Mouse (Mus musculus) intestine, embryonic 15.5 days (tissue): ENCODE data around the gene Akain1. TPM values are rescaled to one million over a fixed set of nuclear protein-coding genes. Genes with fewer than 3 reads are reported as not detected.
A peak's percentile ranks its signal among the peaks of the same experiment; 100 is the strongest.

Experiments used
- ATAC-seq: fragments of 200-750 bp; cut with Nextera tagmentation; 2 replicates; pipeline ENCODE4 v1.8.0; 2017; ENCODE audit warnings: moderate TSS enrichment, moderate library complexity
- H3K27ac ChIP-seq: fragments of 300-500 bp; sonication (generic); 2 replicates; pipeline ENCODE4 v1.5.1; 2015; ENCODE audit warnings: mild to moderate bottlenecking, inconsistent platforms
- H3K27me3 ChIP-seq: fragments of 300-500 bp; sonication (generic); replicated peaks from 2 replicates; pipeline ENCODE4 v1.6.1; 2015; ENCODE audit warnings: inconsistent platforms
- H3K36me3 ChIP-seq: fragments of 300-500 bp; sonication (generic); 2 replicates; pipeline ENCODE4 v1.6.1; 2015; ENCODE audit warnings: inconsistent platforms
- H3K4me1 ChIP-seq: fragments of 300-500 bp; sonication (generic); replicated peaks from 2 replicates; pipeline ENCODE4 v1.6.1; 2015; ENCODE audit warnings: inconsistent platforms
- H3K4me2 ChIP-seq: fragments of 300-500 bp; sonication (generic); replicated peaks from 2 replicates; pipeline ENCODE4 v1.6.1; 2015; ENCODE audit warnings: mild to moderate bottlenecking, inconsistent platforms
- H3K4me3 ChIP-seq: fragments of 300-500 bp; sonication (generic); replicated peaks from 2 replicates; pipeline ENCODE4 v1.5.1; 2015; ENCODE audit warnings: inconsistent platforms
- H3K9ac ChIP-seq: fragments of 300-500 bp; sonication (generic); 2 replicates; pipeline ENCODE4 v1.6.1; 2015; ENCODE audit warnings: inconsistent platforms
- H3K9me3 ChIP-seq: fragments of 300-500 bp; sonication (generic); 2 replicates; pipeline ENCODE4 v1.6.1; 2016; ENCODE audit warnings: inconsistent platforms
- WGBS: fragments of 180-500 bp; shearing (Covaris S2); methylation state at CpG from one replicate; pipeline ENCODE4 v1.1.7; 2015; 5-methylcytosine and 5-hydroxymethylcytosine counted together
- polyA plus RNA-seq: library from polyadenylated mRNA; unstranded; fragments of >200 nt; fragmentation: Nextera tagmentation; extraction: Ambion mirVana; gene quantifications from 2 replicates; pipeline ENCODE4 v1.2.1, GENCODE M21; 2015

The Akain1 gene
- polyA plus RNA-seq, 1 experiment from 2014 or later: not detected

DNA sequence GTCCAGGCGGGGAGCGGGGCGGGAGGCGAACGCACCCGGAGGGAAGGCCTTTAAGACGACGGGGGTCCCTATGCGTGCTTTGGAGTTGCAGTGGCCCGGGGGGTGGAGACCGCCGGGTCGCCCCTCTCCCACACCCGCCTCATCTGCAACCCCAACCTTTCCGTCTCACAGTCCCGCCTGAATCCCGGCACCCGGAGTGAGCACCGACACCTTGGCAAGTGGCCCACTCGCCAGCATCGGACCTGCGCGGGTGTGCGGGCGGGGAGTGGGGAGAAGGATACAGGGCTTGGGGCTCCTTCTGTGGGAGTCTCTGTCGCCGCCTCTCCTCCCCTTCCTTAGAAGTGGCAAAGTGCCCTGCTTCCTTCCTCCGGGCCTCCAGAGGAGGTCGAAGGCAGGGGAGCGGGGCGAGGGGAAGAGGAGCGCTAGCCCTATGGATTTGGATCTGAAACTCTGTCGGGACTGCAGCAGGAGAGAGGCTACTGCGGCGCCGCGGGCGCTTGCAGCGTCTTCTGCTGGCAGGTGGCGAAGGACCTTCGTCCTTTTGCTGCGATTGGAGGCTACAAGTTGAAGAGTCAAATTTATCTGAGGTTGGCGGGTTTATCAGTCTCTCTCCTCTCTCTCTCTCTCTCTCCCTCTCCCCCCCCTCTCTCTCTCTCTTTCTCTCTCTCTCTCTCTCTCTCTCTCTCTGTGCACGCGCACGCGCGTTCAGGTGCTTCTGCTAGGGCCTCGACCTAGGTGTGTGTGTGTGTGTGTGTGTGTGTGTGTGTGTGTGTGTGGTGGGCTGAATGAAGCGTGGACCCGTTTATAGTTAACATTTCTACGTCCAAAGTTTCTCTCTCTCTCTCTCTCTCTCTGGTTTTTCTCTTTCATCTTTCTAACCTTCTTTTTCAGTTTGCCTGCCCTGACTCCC is 700 bp downstream of the Akain1 start:
- Histone ChIP-seq H3K27me3 (peaks cover 25% of the 10 kb centered on the region), H3K4me3 (peak overlapping the region; percentile 32), H3K4me1 (peaks cover 6% of the 10 kb centered on the region; the same call in 1 of the 2 replicates), H3K9ac (no peak overlapping the region), H3K27ac (no peak overlapping the region), H3K9me3 (no peaks in the 10 kb centered on the region), H3K4me2 (peak overlapping the region; percentile 71), H3K36me3 (no peaks in the 10 kb centered on the region)
- ATAC-seq: peak; percentile 71
- under 1% methylated on average over 51 of the region's 52 CpGs for WGBS

DNA sequence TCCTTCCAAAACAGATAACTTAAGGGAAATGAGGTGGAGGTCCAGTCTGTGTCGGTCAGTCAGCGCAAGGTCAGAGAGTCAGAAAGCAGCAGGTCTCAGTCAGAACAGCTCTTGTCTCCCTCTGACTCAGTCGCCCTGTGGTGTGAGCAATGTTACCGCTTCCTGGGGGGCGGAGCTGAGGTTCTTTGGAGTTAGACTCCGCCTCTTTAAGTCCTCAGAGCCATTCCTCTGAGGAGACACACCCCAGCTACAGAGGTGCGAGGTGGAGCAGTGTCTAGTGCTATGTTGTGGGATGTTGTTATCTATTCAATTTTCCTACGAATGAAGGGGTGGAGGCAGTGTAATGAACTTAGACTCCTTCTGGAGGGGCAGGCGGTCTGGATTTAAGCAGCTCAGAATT is 1.9 kb downstream of the Akain1 start:
- Histone ChIP-seq H3K27ac (no peak overlapping the region), H3K4me3 (no peak overlapping the region), H3K36me3 (no peaks in the 10 kb centered on the region), H3K4me2 (no peak overlapping the region), H3K4me1 (peaks cover 6% of the 10 kb centered on the region; the same call in 1 of the 2 replicates), H3K9me3 (no peaks in the 10 kb centered on the region), H3K27me3 (peaks cover 25% of the 10 kb centered on the region), H3K9ac (no peak overlapping the region)
- WGBS: 12% methylated on average over 9 of the region's 9 CpGs
- no peak for ATAC-seq

DNA sequence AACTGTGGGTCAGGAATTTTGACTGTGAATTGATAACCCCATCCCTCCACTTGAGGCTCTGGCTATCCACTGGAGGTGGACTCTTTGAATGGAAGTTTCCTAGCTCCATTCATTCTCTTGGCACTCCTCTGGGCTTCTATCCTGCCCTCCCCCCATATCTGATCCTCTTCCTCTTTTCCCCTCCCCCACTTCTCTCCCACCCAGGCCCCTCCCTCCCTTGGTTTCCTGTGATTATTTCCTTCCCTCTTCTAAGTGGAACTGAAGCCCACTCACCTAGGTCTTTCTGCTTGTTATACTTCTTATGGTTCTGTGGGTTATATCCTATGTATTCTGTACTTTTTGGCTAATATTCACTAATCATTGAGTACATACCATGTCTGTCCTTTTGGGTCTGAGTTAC is 9.6 kb downstream of the Akain1 start:
- ATAC-seq: no peak
- no peak overlapping the region for H3K4me2 ChIP-seq
- no peak overlapping the region for H3K27ac ChIP-seq
- H3K27me3 ChIP-seq: no peaks in the 10 kb centered on the region; the same call in 1 of the 2 replicates
- no peaks in the 10 kb centered on the region for H3K4me1 ChIP-seq
- H3K4me3 ChIP-seq: no peak overlapping the region
- no peaks in the 10 kb centered on the region for H3K9me3 ChIP-seq
- no peak overlapping the region for H3K9ac ChIP-seq
- H3K36me3 ChIP-seq: no peaks in the 10 kb centered on the region

DNA sequence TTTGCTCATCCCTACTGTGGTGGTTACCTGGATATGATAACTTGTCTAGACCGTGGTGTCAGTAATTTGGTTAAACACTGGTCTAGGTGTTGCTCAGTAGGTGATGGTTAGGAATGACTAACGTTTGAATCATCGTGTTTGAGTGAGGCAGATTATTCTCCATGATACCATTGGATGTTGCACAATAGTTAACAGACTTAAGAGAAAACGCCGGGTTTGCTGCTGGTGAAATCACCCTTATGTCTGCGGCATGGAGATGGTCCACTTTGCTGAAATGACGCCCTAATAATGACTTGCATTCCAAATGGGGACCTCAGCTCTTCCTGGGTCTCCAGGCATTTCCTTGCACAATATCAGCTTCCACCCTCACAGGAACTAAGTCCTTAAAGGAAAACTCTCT is 22.6 kb downstream of the Akain1 start:
- Histone ChIP-seq H3K4me3 (no peak overlapping the region), H3K9ac (no peak overlapping the region), H3K9me3 (no peaks in the 10 kb centered on the region), H3K27ac (no peak overlapping the region), H3K27me3 (no peaks in the 10 kb centered on the region), H3K36me3 (no peaks in the 10 kb centered on the region), H3K4me2 (no peak overlapping the region), H3K4me1 (no peaks in the 10 kb centered on the region)
- 86% methylated on average over 7 of the region's 7 CpGs for WGBS
- no peak for ATAC-seq

DNA sequence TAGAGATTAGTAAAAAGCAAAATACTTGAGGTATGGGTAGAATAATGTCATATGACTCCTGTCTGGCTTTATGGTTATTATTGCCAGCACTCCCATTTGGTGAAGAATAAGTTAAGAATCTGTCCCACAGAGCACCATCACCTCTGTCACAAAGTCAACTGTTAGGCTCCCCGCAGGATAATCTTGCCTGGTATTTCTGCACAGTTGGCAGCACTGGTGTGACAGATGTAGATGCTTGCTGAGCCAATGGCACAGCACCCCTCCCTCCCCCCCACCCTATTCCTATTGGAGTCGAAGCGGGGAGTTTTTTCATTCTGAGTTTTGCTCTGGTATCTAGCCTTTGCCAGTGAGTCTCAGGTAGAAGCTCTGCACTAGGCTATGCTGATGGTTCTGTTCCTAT is 23.9 kb downstream of the Akain1 start:
- WGBS: 70% methylated on average over 3 of the region's 3 CpGs
- Histone ChIP-seq H3K4me2 (no peak overlapping the region), H3K4me3 (no peak overlapping the region), H3K36me3 (no peaks in the 10 kb centered on the region), H3K9me3 (no peaks in the 10 kb centered on the region), H3K27me3 (no peaks in the 10 kb centered on the region), H3K9ac (no peak overlapping the region), H3K4me1 (no peaks in the 10 kb centered on the region), H3K27ac (no peak overlapping the region)
- ATAC-seq: no peak

DNA sequence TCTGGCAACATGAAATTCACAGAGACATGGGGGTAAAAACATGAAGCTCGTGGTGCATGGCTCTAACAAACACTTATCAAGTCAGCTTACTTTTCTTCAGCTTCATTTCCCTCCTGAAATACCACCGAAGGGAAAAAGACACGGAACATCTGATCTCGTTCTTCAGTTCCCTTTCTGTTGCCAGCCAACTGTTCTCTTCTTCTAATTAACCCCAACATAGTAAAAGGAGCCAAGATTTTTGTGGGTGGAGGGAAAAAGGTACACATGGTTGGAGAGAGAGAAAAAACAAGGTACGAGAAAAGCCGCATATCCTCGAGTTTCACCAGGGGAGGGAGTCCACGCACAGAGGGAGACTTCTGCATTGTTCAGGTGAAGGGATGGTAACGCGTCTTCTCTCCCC is 32.0 kb downstream of the Akain1 start:
- 46% methylated on average over 10 of the region's 10 CpGs for WGBS
- no peak for ATAC-seq

DNA sequence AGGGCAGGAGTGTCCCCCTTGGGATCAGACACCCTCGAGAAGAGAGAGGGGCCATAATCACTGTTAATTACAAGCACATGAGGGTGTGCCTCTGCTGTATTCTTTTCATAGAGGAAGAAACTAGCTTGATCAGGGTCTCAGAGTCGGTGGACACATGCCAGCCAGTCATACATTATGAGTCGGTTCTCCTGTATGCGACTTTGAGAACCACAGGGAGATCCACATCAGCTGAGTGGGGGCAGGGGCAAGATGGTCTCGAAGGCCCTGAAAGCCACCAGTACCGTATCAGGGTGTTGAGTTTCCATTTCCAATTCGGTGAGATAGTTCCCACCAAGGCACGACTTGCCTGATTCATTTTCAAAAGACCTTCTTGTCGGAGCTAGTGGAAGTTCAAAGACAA is 33.3 kb downstream of the Akain1 start:
- 62% methylated on average over 9 of the region's 9 CpGs for WGBS
- H3K4me3 ChIP-seq: no peak overlapping the region
- no peak overlapping the region for H3K4me2 ChIP-seq
- no peak overlapping the region for H3K9ac ChIP-seq
- no peaks in the 10 kb centered on the region for H3K36me3 ChIP-seq
- ATAC-seq: no peak
- no peaks in the 10 kb centered on the region for H3K4me1 ChIP-seq
- H3K27ac ChIP-seq: no peak overlapping the region
- H3K9me3 ChIP-seq: no peaks in the 10 kb centered on the region
- no peaks in the 10 kb centered on the region for H3K27me3 ChIP-seq

More for the DNA sequence above, 32.0 kb downstream of the Akain1 start:
- no peak overlapping the region for H3K4me2 ChIP-seq
- H3K27me3 ChIP-seq: no peaks in the 10 kb centered on the region
- no peaks in the 10 kb centered on the region for H3K36me3 ChIP-seq
- H3K4me1 ChIP-seq: no peaks in the 10 kb centered on the region
- H3K9me3 ChIP-seq: no peaks in the 10 kb centered on the region
- H3K4me3 ChIP-seq: no peak overlapping the region
- no peak overlapping the region for H3K27ac ChIP-seq
- no peak overlapping the region for H3K9ac ChIP-seq

DNA sequence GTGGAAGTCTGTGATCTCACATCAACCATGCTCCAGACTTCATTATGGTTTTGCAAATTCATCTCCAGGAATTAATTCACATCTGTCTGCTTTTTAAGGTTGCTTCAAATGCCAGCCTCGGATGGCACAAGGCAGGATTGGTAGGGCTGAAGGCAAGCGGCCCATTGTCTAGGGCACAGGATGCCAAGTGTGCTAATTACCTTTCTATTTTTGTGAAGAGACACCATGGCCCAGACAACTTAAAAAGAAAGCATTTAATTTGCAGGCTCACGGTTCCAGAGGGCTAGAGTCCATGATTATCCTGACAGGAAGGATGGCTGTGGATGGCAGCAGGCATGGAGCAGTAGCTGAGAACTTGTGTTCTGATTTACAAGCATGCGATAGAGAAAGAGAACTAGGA is 35.0 kb downstream of the Akain1 start:
- 86% methylated on average over 4 of the region's 4 CpGs for WGBS
- Histone ChIP-seq H3K9ac (no peak overlapping the region), H3K4me1 (no peaks in the 10 kb centered on the region), H3K27ac (no peak overlapping the region), H3K4me2 (no peak overlapping the region), H3K9me3 (no peaks in the 10 kb centered on the region), H3K27me3 (no peaks in the 10 kb centered on the region), H3K4me3 (no peak overlapping the region), H3K36me3 (no peaks in the 10 kb centered on the region)
- no peak for ATAC-seq

DNA sequence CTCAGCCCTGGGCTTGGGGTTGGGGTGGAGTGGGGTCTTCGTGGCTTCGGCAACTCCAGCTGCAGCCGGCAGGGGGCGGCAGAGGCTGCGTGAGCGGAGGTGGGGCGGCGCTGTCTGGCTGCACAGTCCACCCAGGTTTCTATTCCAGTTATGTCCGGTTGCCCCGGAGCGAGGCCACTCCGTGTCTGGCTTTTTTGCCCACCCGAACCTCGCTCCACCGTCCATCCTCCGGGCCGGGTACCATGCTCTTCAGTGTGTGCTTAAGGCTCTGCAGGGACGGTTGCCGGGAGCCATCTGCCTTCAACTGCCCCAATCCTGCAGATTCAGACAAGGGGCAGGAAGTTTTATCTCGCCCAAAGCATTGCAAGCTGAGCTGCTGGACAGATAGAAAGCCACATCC is 36.3 kb downstream of the Akain1 start:
- H3K9ac ChIP-seq: peak overlapping the region; percentile 61
- peak overlapping the region; percentile 53 for H3K4me3 ChIP-seq
- H3K4me2 ChIP-seq: peak overlapping the region; percentile 83
- no peak overlapping the region for H3K27ac ChIP-seq
- no peaks in the 10 kb centered on the region for H3K27me3 ChIP-seq
- no peaks in the 10 kb centered on the region for H3K4me1 ChIP-seq
- under 1% methylated on average over 20 of the region's 20 CpGs for WGBS
- peak; percentile 92 for ATAC-seq
- H3K9me3 ChIP-seq: no peaks in the 10 kb centered on the region
- H3K36me3 ChIP-seq: no peaks in the 10 kb centered on the region

DNA sequence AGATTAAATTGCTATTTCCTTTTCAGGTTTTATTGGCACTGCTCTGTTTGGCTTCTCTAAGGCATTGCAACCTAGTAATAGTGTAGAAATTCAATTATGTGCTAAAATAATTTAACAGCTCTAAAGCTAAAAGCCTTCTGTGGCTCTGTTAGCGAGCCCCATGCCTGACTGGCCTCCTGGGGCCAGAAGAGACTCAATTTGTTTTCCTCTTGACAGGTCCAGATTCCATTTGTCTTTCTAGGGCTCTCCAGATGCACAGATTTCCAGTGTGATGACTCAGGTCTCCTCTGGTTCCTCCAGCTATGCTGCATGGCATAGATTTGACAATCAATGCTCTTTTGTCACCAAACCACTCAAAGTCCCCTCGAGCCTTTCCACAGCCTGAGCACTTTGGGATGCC is 38.4 kb downstream of the Akain1 start:
- 34% methylated on average over 2 of the region's 2 CpGs for WGBS
- no peak for ATAC-seq
- H3K9me3 ChIP-seq: no peaks in the 10 kb centered on the region
- H3K4me1 ChIP-seq: no peaks in the 10 kb centered on the region
- H3K36me3 ChIP-seq: no peaks in the 10 kb centered on the region
- H3K9ac ChIP-seq: no peak overlapping the region
- H3K27ac ChIP-seq: no peak overlapping the region
- no peaks in the 10 kb centered on the region for H3K27me3 ChIP-seq
- H3K4me2 ChIP-seq: no peak overlapping the region
- H3K4me3 ChIP-seq: no peak overlapping the region

DNA sequence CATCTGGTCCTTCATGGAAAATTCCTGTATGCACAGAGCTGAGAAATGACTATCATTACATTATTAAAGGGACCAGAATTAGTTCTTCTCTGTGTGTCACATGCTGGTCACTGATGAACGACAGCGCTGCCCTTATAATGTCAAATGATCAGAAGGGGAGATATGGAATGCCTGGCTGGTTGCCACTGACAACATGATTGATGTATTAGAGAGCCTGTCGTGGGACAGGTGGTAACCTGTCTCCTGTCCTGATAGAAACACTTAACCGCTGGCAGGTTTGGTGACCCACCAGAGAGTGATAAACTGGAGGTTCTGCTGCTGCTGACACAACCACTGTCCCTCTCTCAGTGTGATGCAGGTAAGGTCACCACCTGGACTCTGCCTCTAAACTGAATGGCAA is 40.1 kb downstream of the Akain1 start:
- Histone ChIP-seq H3K27me3 (no peaks in the 10 kb centered on the region), H3K4me1 (no peaks in the 10 kb centered on the region), H3K36me3 (no peaks in the 10 kb centered on the region), H3K4me3 (no peak overlapping the region), H3K4me2 (no peak overlapping the region), H3K9ac (no peak overlapping the region), H3K9me3 (no peaks in the 10 kb centered on the region), H3K27ac (no peak overlapping the region)
- 65% methylated on average over 4 of the region's 4 CpGs for WGBS
- ATAC-seq: no peak

DNA sequence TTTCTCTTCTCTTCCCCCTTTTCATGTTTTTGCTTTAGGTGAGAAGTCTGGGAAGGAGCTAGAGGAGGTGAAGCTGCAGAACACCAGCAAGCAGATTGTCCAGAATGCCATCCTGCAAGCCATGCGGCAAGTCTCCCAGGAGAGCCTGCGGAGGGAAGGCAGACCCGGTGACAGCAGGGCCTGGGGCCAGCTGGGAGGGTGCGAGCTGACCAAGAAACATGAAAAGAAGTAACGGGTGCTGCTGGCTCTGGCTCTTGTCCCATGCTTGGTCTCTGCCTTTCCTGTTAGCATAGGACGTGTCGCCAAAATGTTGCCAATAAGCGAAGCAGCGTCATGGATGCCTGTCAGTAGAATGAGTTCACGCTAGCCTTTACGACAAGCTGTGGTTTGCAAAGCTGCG is 48.0 kb downstream of the Akain1 start:
- Histone ChIP-seq H3K9me3 (no peaks in the 10 kb centered on the region), H3K9ac (no peak overlapping the region), H3K4me1 (no peaks in the 10 kb centered on the region), H3K4me3 (no peak overlapping the region), H3K27ac (no peak overlapping the region), H3K4me2 (no peak overlapping the region), H3K27me3 (no peaks in the 10 kb centered on the region), H3K36me3 (no peaks in the 10 kb centered on the region)
- ATAC-seq: no peak
- WGBS: 81% methylated on average over 12 of the region's 12 CpGs

DNA sequence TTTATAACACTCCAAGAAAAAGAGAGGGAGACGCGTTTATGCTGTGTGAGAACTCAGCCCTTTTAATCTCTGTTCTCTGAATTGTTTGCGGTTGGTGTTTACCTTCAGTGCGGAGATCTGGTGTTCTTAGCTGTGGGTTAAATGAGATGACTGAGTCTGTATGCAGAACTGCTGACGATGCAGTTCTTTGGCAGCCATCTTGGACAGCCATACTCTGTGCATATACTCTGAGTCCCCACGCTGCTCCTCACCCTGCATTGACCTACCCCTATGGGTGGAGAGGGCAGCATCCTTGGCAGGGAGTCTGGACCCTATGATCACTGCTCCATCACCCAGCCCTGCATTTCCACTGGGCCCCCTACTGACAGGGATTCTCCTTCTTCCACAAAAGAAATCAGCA is 48.8 kb downstream of the Akain1 start:
- no peak overlapping the region for H3K4me3 ChIP-seq
- H3K27me3 ChIP-seq: no peaks in the 10 kb centered on the region
- WGBS: 62% methylated on average over 6 of the region's 6 CpGs
- H3K4me1 ChIP-seq: no peaks in the 10 kb centered on the region
- ATAC-seq: no peak
- H3K36me3 ChIP-seq: no peaks in the 10 kb centered on the region
- H3K27ac ChIP-seq: no peak overlapping the region
- no peaks in the 10 kb centered on the region for H3K9me3 ChIP-seq
- no peak overlapping the region for H3K9ac ChIP-seq
- no peak overlapping the region for H3K4me2 ChIP-seq
